Mouse (Mus musculus): ENCODE data around the gene Gspt2. TPM values are rescaled to one million over a fixed set of nuclear protein-coding genes. Genes with fewer than 3 reads are reported as not detected.

Gspt2 gene
- polyA plus RNA-seq (2012; rRNA removed) = 0.89 and 1.4 TPM in 2 replicates

DNA sequence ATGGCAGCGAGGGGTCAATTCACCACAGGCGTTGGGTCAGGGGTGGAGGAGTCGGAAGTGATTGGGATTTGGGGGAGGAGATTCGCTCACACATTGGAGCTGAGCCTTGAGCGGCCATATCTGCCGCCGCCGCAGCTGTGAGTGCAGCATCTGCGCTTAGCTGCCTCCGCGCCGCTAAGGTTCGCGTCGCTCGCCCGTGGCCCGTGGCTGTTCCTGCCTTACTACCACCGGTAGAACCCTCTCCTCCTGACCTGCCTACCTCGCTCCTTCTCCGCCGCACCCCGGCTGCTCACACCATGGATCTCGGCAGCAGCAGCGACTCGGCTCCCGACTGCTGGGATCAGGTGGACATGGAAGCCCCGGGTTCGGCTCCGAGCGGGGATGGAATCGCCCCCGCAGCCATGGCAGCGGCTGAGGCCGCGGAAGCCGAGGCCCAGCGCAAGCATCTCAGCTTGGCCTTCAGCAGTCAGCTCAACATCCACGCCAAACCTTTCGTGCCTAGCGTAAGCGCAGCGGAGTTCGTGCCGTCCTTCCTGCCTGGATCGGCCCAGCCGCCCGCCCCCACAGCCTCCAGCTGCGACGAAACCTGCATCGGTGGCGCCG is at the start of gene Gspt2:
Gene Gspt2, plus strand, starts transcription at position 109 of the 603 bp plus-strand sequence.
- Histone ChIP-seq H3K27ac (ENCODE audit: insufficient read depth, low read length) (no peak within 1 kb of the TSS), H3K4me1 (ENCODE audit: control insufficient read depth, insufficient read depth, insufficient read length) (peaks cover 3% of the 10 kb centered on the region; the same call in 1 of the 2 replicates), H3K27me3 (ENCODE audit: control insufficient read depth, insufficient read depth, low read length) (no peaks in the 10 kb centered on the region), H3K36me3 (ENCODE audit: control insufficient read depth, insufficient read depth, low read length) (no peaks in the 10 kb centered on the region), H3K4me3 (ENCODE audit: extremely low read depth, insufficient read depth, insufficient read length) (peak within 1 kb of the TSS; percentile 42)
- DNase-seq (ENCODE audit: low read depth in 1 of 2, low spot score in 2 of 2) = no peak
- WGBS = 37% methylated on average over 53 of the region's 53 CpGs
- TF ChIP-seq CTCF (IDR thresholded peaks at IDR 0.05; ENCODE audit: extremely low read depth, insufficient read depth, insufficient read length, insufficient replicate concordance) = no peak
- TF ChIP-seq POLR2A (IDR thresholded peaks at IDR 0.05; ENCODE audit: low read depth, low read length) = no peak

DNA sequence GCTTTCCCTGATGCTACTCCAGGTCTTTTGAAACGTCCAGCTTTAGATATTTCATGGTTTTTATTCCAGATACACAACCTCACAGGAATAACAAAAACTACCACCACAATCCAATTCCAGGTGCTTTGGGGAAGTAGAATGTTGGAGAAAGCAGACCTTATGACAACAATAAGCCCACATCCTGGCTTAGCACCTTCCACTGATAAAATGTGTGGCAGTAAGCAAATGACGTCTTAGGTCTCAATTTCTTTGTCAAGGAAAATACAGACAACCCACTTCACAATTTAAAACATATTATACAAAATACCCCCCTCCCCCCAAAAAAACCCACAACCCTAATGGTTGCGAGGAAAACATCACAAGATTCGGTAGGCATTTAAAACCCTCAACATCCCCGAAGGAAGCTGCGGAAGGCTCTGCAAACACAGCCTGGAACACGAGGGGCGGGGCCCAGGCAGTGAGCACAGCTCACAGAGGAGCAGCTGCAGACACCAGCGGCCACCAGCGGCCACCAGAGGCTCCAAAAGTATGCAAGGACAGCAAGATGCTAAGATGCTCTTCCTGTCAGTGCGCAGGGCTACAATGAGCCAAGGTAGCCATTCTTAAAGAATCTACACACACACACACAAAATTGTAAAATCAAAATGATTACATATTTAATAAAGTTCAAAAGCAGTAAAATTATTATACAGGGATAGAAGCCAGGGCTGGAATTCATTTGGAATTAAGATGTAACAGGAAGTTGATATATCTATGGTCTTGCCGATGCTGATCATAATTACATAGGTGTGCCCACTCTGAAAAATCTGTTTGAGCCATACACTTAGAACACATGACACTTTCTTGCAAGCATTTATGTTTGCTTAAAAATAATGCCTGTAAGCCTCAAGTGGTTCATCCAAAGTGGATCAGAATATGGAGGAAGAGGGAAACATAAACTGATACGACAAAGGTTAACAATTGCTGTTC is 10.8 kb upstream of the Gspt2 start:
- no peak for DNase-seq (ENCODE audit: low read depth in 1 of 2, low spot score in 2 of 2)
- WGBS = 31% methylated on average over 13 of the region's 13 CpGs

DNA sequence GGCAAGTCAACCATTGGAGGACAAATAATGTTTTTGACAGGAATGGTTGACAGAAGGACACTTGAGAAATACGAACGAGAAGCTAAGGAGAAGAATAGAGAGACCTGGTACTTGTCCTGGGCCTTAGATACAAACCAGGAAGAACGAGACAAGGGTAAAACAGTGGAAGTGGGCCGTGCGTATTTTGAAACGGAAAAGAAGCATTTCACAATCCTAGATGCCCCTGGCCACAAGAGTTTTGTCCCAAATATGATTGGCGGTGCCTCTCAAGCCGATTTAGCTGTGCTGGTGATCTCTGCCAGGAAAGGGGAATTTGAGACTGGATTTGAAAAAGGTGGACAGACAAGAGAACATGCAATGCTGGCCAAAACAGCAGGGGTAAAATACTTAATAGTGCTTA is 1.0 kb downstream of the Gspt2 start:
- H3K27me3 ChIP-seq (ENCODE audit: control insufficient read depth, insufficient read depth, low read length) = no peaks in the 10 kb centered on the region
- WGBS = 73% methylated on average over 8 of the region's 8 CpGs
- DNase-seq (ENCODE audit: low read depth in 1 of 2, low spot score in 2 of 2) = no peak
- TF ChIP-seq CTCF (IDR thresholded peaks at IDR 0.05; ENCODE audit: extremely low read depth, insufficient read depth, insufficient read length, insufficient replicate concordance) (no peak), POLR2A (IDR thresholded peaks at IDR 0.05; ENCODE audit: low read depth, low read length) (no peak)
- peaks cover 3% of the 10 kb centered on the region; the same call in 1 of the 2 replicates for H3K4me1 ChIP-seq (ENCODE audit: control insufficient read depth, insufficient read depth, insufficient read length)
- H3K27ac ChIP-seq (ENCODE audit: insufficient read depth, low read length) = no peak overlapping the region
- H3K36me3 ChIP-seq (ENCODE audit: control insufficient read depth, insufficient read depth, low read length) = no peaks in the 10 kb centered on the region
- H3K4me3 ChIP-seq (ENCODE audit: extremely low read depth, insufficient read depth, insufficient read length) = no peak overlapping the region

More for the DNA sequence above, 10.8 kb upstream of the Gspt2 start:
- H3K4me1 ChIP-seq (ENCODE audit: control insufficient read depth, insufficient read depth, insufficient read length) = no peaks in the 10 kb centered on the region
- H3K27ac ChIP-seq (ENCODE audit: insufficient read depth, low read length) = no peak overlapping the region
- H3K27me3 ChIP-seq (ENCODE audit: control insufficient read depth, insufficient read depth, low read length) = no peaks in the 10 kb centered on the region
- H3K4me3 ChIP-seq (ENCODE audit: extremely low read depth, insufficient read depth, insufficient read length) = no peak overlapping the region
- H3K36me3 ChIP-seq (ENCODE audit: control insufficient read depth, insufficient read depth, low read length) = no peaks in the 10 kb centered on the region
- TF ChIP-seq CTCF (IDR thresholded peaks at IDR 0.05; ENCODE audit: extremely low read depth, insufficient read depth, insufficient read length, insufficient replicate concordance) (no peak), POLR2A (IDR thresholded peaks at IDR 0.05; ENCODE audit: low read depth, low read length) (no peak)

DNA sequence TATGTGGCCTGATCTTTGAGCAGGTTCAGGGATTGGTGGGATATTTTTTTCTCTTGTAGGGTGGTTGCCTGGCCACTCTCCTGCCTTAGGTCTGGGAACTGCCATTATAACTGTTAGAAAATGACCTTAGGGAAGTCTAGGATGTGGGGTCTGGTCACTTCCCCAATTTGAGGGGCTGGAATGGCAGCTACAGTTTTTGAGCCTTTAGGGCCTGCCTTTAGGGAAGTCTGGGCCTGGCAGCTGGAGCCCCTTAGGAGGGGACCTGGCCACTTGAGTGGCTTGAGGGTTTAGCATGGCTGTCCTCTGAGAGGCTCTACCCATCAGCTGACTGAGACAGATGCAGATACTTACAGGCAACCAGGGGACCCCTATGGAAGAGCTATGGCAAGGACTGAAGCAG is 12.7 kb downstream of the Gspt2 start:
- no peak overlapping the region for H3K4me3 ChIP-seq (ENCODE audit: extremely low read depth, insufficient read depth, insufficient read length)
- DNase-seq (ENCODE audit: low read depth in 1 of 2, low spot score in 2 of 2) = no peak
- TF ChIP-seq CTCF (IDR thresholded peaks at IDR 0.05; ENCODE audit: extremely low read depth, insufficient read depth, insufficient read length, insufficient replicate concordance) = no peak
- no peak for TF ChIP-seq POLR2A (IDR thresholded peaks at IDR 0.05; ENCODE audit: low read depth, low read length)

DNA sequence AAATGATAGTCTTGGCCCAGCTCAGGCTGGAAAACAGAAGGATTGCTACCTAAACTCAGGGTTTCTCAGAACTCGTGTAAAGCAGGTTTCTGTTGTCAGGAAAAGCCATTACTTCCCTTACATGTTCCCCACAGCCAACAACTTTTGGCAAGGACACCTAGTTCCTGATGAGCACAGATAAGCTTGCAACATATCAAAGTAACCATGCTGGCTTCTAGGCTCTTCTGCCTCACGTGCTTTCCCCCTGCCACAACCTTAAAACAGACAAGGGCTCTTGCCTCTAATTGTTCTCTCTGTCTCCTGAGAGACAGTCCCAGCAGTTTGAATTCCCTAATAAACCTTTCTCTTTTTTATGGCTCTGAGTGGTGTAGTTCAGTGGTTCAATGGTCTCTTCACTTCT is 21.9 kb downstream of the Gspt2 start:
- H3K4me3 ChIP-seq (ENCODE audit: extremely low read depth, insufficient read depth, insufficient read length) = no peak overlapping the region
- H3K4me1 ChIP-seq (ENCODE audit: control insufficient read depth, insufficient read depth, insufficient read length) = no peaks in the 10 kb centered on the region
- H3K36me3 ChIP-seq (ENCODE audit: control insufficient read depth, insufficient read depth, low read length) = no peaks in the 10 kb centered on the region
- no peak for DNase-seq (ENCODE audit: low read depth in 1 of 2, low spot score in 2 of 2)
- 45% methylated on average over 2 of the region's 2 CpGs for WGBS
- no peak overlapping the region for H3K27ac ChIP-seq (ENCODE audit: insufficient read depth, low read length)
- H3K27me3 ChIP-seq (ENCODE audit: control insufficient read depth, insufficient read depth, low read length) = no peaks in the 10 kb centered on the region
- TF ChIP-seq CTCF (IDR thresholded peaks at IDR 0.05; ENCODE audit: extremely low read depth, insufficient read depth, insufficient read length, insufficient replicate concordance) (no peak), POLR2A (IDR thresholded peaks at IDR 0.05; ENCODE audit: low read depth, low read length) (no peak)

More for the DNA sequence above, 12.7 kb downstream of the Gspt2 start:
- no peaks in the 10 kb centered on the region for H3K36me3 ChIP-seq (ENCODE audit: control insufficient read depth, insufficient read depth, low read length)
- H3K27me3 ChIP-seq (ENCODE audit: control insufficient read depth, insufficient read depth, low read length) = no peaks in the 10 kb centered on the region
- H3K4me1 ChIP-seq (ENCODE audit: control insufficient read depth, insufficient read depth, insufficient read length) = no peaks in the 10 kb centered on the region
- H3K27ac ChIP-seq (ENCODE audit: insufficient read depth, low read length) = no peak overlapping the region

DNA sequence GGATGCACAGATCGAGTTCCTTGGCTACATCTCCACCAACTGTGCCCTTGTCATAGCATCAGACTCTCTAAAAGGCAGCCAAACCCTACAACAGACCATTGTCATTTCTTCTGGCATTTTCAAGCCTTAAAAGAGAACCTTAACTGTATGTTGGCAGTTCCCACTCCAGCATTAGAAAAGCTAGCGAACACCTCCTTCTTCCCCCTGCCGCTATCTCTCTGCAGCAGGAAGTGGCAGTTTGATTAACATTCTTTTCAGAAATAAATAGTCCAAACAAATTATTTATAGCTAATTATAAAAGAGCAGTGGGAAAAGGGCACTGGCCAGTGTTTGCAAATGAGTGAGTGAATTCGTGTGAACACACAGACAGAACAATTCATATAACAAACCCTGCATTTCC is 34.9 kb downstream of the Gspt2 start:
- WGBS = 53% methylated on average over 4 of the region's 4 CpGs
- H3K4me1 ChIP-seq (ENCODE audit: control insufficient read depth, insufficient read depth, insufficient read length) = no peaks in the 10 kb centered on the region
- H3K36me3 ChIP-seq (ENCODE audit: control insufficient read depth, insufficient read depth, low read length) = no peaks in the 10 kb centered on the region
- H3K27ac ChIP-seq (ENCODE audit: insufficient read depth, low read length) = no peak overlapping the region
- TF ChIP-seq CTCF (IDR thresholded peaks at IDR 0.05; ENCODE audit: extremely low read depth, insufficient read depth, insufficient read length, insufficient replicate concordance) = no peak
- no peak for TF ChIP-seq POLR2A (IDR thresholded peaks at IDR 0.05; ENCODE audit: low read depth, low read length)
- no peak for DNase-seq (ENCODE audit: low read depth in 1 of 2, low spot score in 2 of 2)
- no peak overlapping the region for H3K4me3 ChIP-seq (ENCODE audit: extremely low read depth, insufficient read depth, insufficient read length)
- no peaks in the 10 kb centered on the region for H3K27me3 ChIP-seq (ENCODE audit: control insufficient read depth, insufficient read depth, low read length)

Data from spleen, adult 2 months (tissue).